Mouse (Mus musculus) brain, embryonic 14.5 days (tissue): ENCODE measurements around the gene Olfr545.

Experiments used
- CTCF ChIP-seq: fragments of 200-500 bp; IDR thresholded peaks from 2 replicates; pipeline ENCODE4 v1.5.1; 2012; ENCODE audit warnings: inconsistent platforms, mild to moderate bottlenecking, moderate library complexity, borderline replicate concordance; ENCODE audit not compliant: insufficient read depth, insufficient read length; ENCODE audit errors: extremely low read depth
- POLR2A ChIP-seq: fragments of 200-500 bp; IDR thresholded peaks from 2 replicates; pipeline ENCODE4 v1.6.1; 2012; ENCODE audit warnings: mild to moderate bottlenecking, inconsistent platforms, borderline replicate concordance; ENCODE audit not compliant: poor library complexity, insufficient read depth, insufficient read length, severe bottlenecking; ENCODE audit errors: extremely low read depth

DNA sequence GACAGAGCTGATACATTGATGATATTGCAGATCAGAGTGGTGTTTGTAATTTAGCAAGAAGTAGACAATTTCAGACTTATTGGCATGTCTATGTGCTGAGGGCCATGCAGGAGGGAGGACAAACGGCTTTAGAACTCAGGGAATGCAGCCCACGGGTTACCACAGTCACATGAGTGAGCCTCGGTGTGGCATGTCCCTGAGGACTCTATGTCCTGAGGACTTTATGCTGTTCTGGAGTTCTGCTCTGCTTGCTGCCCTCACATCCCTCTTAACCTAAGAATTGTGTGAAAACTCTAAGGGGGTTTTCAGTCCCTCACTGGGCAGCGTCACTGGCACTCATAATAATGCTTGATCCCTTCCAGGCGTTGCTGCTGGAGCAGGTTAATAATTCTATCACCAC lies 26.7 kb downstream of the Olfr545 start:
- TF ChIP-seq POLR2A: no peak
- TF ChIP-seq CTCF: no peak
